Mouse (Mus musculus) urinary bladder, postnatal 4 days (tissue): ENCODE results near the gene Kcnh3.
"Not testable (repeated sequence)": the region's sequence is repeated elsewhere in the genome, so short reads cannot be mapped to it uniquely, and the experiment has no call there.

Experiments used
- DNase-seq, 2 experiments: peaks; one replicate each; pipeline ENCODE4 v3.0.0; 2021 to 2022; ENCODE audit warnings: low spot score in 2 of 2

Gene Kcnh3

GRCm38 (mm10) chr15:99240129-99240528 is 15.5 kb downstream of the Kcnh3 start:
- DNase-seq: no peak

- no peak for DNase-seq
Measured at GRCm38 (mm10) chr15:99241249-99241648, 16.6 kb downstream of the Kcnh3 start.

- no peak for DNase-seq
Measured at GRCm38 (mm10) chr15:99242045-99242444, 17.4 kb downstream of the Kcnh3 start.

GRCm38 (mm10) chr15:99246736-99247135 is 22.1 kb downstream of the Kcnh3 start:
- DNase-seq: not testable (repeated sequence)

DNA sequence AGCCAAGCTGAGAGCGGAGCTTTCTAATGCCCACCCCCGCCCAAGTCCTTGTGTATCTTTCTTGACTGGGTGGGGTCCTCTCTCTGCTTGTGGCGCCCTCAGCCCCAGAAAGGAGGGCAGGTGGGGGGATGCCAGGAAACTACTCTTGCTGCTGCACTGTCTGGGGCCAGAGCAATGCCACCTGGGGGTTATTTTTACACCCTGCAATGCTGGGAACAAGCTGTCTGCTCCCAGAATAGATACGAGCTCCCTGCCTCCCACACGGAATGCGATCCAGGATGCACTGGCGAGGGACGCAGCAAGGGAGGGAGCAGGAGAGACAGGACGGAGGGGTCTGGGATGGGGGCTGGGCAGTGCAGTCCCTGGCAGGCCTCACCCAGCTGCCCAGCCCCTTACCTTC is 24.3 kb downstream of the Kcnh3 start:
- no peak for DNase-seq

GRCm38 (mm10) chr15:99249938-99250337 is 25.3 kb downstream of the Kcnh3 start:
- DNase-seq: no peak

DNA sequence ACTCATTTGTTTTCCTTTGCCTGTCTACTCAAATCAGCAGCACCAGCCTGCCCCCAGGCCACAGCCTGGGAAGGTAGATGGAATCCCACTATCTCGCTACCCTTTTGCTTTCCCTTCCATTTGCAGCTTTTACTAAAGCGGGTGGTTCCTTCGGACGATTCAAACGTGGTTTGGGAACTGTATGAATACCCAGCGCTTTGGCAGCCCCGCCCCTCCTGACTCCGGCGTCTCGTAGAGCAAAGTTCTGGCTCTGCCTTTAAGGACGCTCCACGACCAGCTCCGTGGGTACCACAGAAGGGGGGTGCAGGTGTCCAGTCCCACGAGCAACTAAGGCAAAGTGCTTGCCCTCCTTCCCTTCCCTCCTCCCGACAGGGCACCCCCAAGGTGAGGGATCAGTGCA is 26.4 kb downstream of the Kcnh3 start:
- DNase-seq: not testable (repeated sequence)

GRCm38 (mm10) chr15:99251626-99252380 is 27.1 kb downstream of the Kcnh3 start, which contains the start of gene Mcrs1:
Gene Mcrs1 (minus strand): TSS chr15:99251961.
- DNase-seq: peak; percentile 96 to 97

DNA sequence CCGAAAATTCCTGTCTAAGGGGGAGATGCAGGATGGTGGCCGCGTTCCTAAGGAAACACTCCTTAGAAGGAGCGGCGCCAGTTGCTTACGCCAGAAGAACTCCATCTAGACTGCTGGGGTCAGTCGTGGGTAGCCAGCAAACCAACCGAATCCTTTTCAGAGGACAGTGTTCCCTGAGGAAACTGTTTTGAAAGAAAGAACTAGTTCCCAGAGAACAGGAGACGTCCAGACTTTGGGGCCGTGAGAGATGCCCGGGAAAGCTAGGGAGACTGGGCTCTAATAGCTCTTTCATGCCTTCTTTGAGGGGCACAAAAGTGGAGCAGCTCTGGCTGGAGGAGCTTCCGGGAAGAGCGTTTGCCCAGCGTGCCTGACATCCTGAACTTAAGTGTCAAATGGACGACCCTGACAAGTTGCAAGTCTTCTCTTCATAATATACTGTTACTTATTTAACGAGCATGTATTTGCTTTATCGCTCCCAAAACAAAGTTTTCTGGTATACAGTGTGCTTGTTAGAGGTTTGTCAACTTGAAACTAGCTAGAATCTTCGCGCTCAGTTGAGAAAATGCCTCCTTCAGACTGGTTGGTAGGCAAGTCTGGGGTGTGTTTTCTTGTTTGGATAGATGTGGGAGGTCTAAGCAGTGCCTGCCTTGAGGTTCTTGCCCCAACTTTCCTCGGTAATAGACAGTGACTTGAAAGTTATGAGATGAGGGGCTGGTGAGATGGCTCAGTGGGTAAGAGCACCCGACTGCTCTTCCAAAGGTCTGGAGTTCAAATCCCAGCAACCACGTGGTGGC is 27.9 kb downstream of the Kcnh3 start:
- peak in 1 of 2 experiments; percentile 73 for DNase-seq

DNA sequence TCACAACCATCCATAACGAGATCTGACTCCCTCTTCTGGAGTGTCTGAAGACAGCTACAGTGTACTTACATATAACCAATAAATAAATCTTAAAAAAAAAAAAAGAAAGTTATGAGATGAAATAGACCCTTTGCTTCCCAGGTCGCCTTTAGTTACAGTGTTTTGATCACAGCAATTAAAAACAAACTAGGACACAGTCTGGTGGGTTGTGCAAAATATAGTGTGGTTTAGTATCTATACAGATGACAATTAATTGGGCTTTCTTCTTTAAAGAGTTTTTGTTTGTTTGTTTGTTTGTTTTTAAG is 28.5 kb downstream of the Kcnh3 start:
- DNase-seq: not testable (repeated sequence)

DNA sequence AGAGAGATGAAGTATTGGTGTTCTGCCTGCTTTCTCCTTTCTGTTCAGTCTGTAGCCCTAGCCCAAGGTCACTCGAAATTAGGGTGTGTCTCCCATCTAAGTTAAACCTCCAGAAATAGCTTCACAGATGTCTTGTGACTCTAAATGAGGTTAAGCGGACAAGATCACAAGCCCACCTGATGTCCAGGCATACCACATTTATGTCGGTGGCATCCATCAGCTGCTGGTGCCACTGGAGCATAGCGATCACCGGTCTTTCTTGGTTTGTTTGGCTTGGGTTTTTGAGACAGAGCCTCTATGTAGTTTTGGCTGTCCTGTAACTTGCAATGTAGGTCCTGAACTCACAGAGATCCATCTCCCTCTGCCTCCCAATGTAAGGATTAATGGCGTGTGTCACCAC is 29.1 kb downstream of the Kcnh3 start:
- DNase-seq: no peak

- DNase-seq: no peak
Measured at GRCm38 (mm10) chr15:99254477-99255005, 29.9 kb downstream of the Kcnh3 start.

GRCm38 (mm10) chr15:99255241-99255749 is 30.6 kb downstream of the Kcnh3 start:
- no peak for DNase-seq

- no peak for DNase-seq
Measured at GRCm38 (mm10) chr15:99259167-99259729, 34.6 kb downstream of the Kcnh3 start.

DNA sequence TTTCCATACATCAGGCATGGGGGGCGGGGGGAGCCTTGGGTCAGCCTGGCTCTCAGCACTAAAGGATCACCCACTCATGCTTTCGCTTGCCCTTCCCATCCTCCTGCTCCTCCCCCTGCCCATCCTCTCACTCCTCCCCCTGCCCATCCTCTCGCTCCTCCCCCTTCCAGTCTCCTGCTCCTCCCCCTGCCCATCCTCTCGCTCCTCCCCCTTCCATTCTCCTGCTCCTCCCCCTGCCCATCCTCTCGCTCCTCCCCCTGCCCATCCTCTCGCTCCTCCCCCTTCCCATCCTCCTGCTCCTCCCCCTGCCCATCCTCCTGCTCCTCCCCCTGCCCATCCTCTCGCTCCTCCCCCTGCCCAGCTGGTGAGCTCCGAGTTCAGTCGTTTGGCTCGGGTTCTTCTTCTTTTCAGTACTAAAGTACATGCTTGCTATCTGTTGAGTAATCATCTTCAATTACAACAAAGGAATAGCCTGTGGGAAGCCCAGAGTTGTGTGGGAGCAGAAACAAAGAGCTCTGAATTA is 35.1 kb downstream of the Kcnh3 start:
- DNase-seq: peak; percentile 77 to 84

- DNase-seq: no peak
Measured at GRCm38 (mm10) chr15:99262702-99263101, 38.0 kb downstream of the Kcnh3 start.

GRCm38 (mm10) chr15:99264363-99264762 is 39.7 kb downstream of the Kcnh3 start:
- DNase-seq: no peak

DNA sequence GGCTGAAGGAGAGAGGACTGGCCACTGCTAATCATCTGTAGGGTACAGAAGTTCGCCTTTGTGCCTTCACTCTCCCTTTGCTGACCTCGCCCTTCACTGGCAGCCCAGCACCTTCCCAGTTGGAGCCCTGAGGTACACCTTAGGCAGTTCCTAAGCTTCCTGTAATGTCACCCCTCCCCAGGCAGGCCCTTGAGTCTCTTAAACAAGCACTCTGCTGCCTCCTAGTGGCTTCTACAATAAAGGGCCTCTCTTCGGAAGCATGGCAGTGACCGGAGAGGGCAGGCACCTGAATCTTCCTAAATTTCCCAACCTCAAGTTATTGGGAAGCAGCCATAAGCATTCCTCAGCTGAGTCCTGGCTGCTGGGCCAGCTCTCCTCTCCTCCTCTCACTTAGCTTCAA is 41.0 kb downstream of the Kcnh3 start:
- no peak for DNase-seq

DNA sequence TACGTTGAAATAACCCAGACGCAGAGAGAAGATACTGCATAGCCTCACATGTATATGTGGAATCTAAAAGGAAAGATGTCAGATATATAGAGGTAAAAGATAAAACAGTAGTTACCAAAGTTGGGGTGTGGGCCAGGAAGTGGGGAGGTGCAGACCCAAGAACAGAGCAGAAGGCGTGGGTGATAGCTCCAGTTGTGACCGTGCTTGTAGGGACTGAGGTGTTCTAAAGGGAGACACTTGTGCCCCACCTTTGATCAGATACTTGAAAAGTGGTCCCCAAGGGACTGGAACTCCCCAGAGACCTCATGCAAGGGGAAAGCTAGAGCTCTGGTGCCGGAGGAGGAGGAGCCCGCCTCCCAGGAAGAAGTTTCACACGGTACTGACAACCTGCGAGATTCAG is 51.4 kb downstream of the Kcnh3 start:
- DNase-seq: no peak

GRCm38 (mm10) chr15:99278271-99278670 is 53.6 kb downstream of the Kcnh3 start:
- no peak for DNase-seq

DNA sequence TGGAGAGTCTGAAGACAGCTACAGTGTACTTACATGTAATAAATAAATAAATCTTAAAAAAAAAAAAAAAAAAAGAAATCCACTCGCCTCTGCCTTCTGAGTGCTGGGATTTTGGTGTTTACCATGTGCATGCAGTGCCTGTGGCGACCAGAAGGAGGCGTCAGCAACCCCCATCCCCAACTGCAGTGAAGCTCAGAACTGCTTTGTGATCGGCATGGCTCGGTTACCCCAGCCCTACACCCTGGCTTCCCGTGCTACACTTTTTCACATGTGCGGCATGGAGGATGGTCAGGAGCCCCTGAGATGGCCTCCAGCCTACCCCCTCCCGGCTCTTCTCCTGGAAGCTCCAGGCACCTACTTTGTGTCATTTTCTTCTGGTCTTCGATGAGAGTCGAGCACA is 58.8 kb downstream of the Kcnh3 start:
- no peak for DNase-seq

DNA sequence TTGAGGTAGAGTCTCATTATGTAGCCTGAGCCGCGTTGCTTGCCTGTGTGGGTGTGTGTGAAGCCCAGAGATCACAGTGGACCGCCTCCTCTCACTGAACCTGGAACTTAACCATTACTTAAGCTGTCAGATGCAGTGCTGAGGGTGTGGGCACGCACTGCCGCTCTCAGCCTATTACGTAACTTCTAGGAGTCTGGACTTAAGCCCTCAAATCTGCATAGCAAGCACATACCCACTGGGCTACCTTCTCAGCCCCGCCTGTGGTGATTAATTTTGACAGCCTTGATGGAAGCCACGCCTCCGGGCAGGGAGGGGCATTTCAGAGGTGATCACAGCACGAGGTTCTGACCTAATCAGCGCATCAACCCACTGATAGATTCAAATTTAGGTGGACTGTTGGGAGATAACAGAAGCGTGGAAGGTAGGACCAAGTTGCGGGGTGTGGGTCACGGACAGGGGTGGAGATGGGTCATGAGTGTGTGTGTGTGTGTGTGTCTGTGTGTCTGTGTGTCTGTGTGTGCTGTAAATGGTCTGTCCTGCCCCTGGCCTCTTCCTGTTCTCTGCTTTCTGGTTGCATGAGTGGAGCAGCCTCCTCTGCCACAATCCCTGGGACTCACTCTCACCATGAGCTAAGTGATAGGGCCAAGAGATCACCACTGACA is 60.0 kb downstream of the Kcnh3 start:
- DNase-seq: no peak
